Mouse (Mus musculus): ENCODE measurements around the gene Rbfox1. TPM values are rescaled to one million over a fixed set of nuclear protein-coding genes. Genes with fewer than 3 reads are reported as not detected.

Gene Rbfox1
- total and polyA plus RNA-seq, 3 experiments = not detected

DNA sequence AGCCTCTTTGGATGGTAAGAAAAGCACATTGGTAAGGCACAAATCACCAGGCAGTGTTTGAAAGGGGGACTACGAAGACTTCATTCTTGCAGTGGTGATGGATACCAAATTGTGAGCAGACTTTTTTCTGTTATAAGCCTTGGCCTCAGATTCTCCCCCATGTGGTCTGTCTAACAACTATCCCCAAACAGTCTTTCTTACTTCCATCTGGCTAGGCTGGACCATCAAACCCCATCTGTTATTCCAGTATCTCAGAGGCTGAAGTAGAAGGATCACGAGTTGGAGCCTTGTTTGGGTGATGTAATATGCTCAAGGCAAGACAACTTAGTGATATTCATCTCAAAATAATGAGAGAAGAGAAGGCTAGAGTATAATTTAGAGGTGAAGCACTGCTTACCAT lies 922.7 kb downstream of the Rbfox1 start:
- Histone ChIP-seq H3K36me3 (replicated peaks) (no peaks in the 10 kb centered on the region), H3K9me3 (replicated peaks) (0 out of 2 replicates have a peak, but pooled peaks cover 2% of the 10 kb centered on the region), H3K4me3 (ENCODE audit: low read depth, low read length) (no peak overlapping the region), H3K27me3 (ENCODE audit: insufficient read depth, low read length) (no peaks in the 10 kb centered on the region), H3K4me1 (ENCODE audit: insufficient read depth, low read depth, low read length) (no peaks in the 10 kb centered on the region)
- TF ChIP-seq GATA1 (IDR thresholded peaks at IDR 0.05; ENCODE audit: borderline replicate concordance, low read length) (no peak), GATA2 (IDR thresholded peaks at IDR 0.05; ENCODE audit: borderline replicate concordance, low read depth, low read length) (no peak)
- no peak for DNase-seq (ENCODE audit: low spot score)
- ATAC-seq (ENCODE audit: extremely low read depth, insufficient number of reproducible peaks, low FRiP score, poor library complexity, severe bottlenecking) = no peak

- TF ChIP-seq CTCF (IDR thresholded peaks at IDR 0.05; ENCODE audit: low read depth, low read length) (no peak), TAL1 (conservative IDR thresholded peaks at IDR 0.05; ENCODE audit: low read depth, low read length) (no peak), POLR2AphosphoS5 (IDR thresholded peaks at IDR 0.05; ENCODE audit: insufficient replicate concordance, low read depth, low read length) (no peak), GATA2 (IDR thresholded peaks at IDR 0.05; ENCODE audit: borderline replicate concordance, low read depth, low read length) (no peak), GATA1 (IDR thresholded peaks at IDR 0.05; ENCODE audit: borderline replicate concordance, low read length) (no peak)
- H3K36me3 ChIP-seq (replicated peaks) = no peaks in the 10 kb centered on the region
- H3K9me3 ChIP-seq (replicated peaks) = peaks cover 5% of the 10 kb centered on the region; the same call in 1 of the 2 replicates
- H3K27me3 ChIP-seq (ENCODE audit: insufficient read depth, low read length) = no peaks in the 10 kb centered on the region
- ATAC-seq (ENCODE audit: extremely low read depth, insufficient number of reproducible peaks, low FRiP score, poor library complexity, severe bottlenecking) (no peak), DNase-seq (ENCODE audit: low spot score) (no peak)
- no peak overlapping the region for H3K4me3 ChIP-seq (ENCODE audit: low read depth, low read length)
- no peaks in the 10 kb centered on the region for H3K4me1 ChIP-seq (ENCODE audit: insufficient read depth, low read depth, low read length)
Measured at GRCm38 (mm10) chr16:6813871-6814270, 928.7 kb downstream of the Rbfox1 start.

DNA sequence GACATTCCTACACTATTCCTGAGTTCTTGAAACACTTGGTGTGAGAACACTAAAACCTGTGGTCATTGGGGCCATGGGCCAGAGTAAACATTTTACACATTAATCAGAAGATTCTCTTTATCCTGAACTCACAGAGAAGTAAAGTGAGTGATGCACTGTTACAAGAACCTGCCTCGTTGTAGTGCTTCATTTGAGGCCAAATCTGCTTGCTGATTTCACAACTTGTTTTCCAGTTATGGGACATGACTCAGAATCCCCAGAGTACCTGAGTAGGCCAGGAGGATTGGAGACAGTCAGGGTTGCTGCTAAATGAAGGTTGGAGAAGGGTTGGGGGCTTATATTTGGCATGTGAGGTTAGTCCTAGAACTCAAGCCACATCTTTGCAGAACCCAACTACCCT lies 936.6 kb downstream of the Rbfox1 start:
- Histone ChIP-seq H3K27me3 (ENCODE audit: insufficient read depth, low read length) (no peaks in the 10 kb centered on the region), H3K9me3 (replicated peaks) (0 out of 2 replicates have a peak, but pooled peaks cover 6% of the 10 kb centered on the region)
- no peak for DNase-seq (ENCODE audit: low spot score)

DNA sequence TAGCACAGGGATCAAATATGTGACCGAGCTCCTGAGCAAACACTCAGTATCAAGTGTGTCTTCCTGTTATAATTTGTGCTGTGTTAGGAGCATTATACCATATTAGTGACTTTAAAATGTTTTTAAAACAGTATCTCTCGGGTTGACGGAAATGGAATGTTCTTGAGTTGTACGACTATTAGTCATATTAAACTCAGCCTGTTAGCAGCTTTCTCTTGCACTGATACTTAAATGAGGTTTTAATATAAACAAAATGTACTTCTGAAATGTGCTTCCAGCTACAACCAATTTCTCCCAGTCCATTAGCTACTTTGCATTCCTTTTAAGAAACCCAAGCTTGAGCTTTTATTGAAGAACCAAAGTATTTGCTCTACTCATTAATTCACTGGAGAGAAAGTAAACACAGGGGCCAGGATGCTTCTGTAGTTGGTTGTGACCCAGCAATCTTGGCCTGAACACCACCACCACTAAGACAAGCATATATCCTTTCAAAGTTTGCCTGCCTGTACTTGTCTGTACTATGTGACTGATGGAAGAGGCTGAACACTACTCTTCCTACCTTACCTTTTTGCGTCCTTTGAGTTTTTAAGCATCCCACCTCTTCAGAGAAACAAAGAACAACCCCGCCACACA lies 944.9 kb downstream of the Rbfox1 start:
- H3K9me3 ChIP-seq (replicated peaks) = no peaks in the 10 kb centered on the region; the same call in 1 of the 2 replicates
- no peaks in the 10 kb centered on the region for H3K27me3 ChIP-seq (ENCODE audit: insufficient read depth, low read length)
- no peak for ATAC-seq (ENCODE audit: extremely low read depth, insufficient number of reproducible peaks, low FRiP score, poor library complexity, severe bottlenecking)

More for the DNA sequence above, 936.6 kb downstream of the Rbfox1 start:
- no peak overlapping the region for H3K4me3 ChIP-seq (ENCODE audit: low read depth, low read length)
- no peak for TF ChIP-seq TAL1 (conservative IDR thresholded peaks at IDR 0.05; ENCODE audit: low read depth, low read length)
- no peak for TF ChIP-seq CTCF (IDR thresholded peaks at IDR 0.05; ENCODE audit: low read depth, low read length)
- TF ChIP-seq GATA1 (IDR thresholded peaks at IDR 0.05; ENCODE audit: borderline replicate concordance, low read length) = no peak
- TF ChIP-seq GATA2 (IDR thresholded peaks at IDR 0.05; ENCODE audit: borderline replicate concordance, low read depth, low read length) = no peak
- TF ChIP-seq POLR2AphosphoS5 (IDR thresholded peaks at IDR 0.05; ENCODE audit: insufficient replicate concordance, low read depth, low read length) = no peak
- ATAC-seq (ENCODE audit: extremely low read depth, insufficient number of reproducible peaks, low FRiP score, poor library complexity, severe bottlenecking) = no peak
- H3K4me1 ChIP-seq (ENCODE audit: insufficient read depth, low read depth, low read length) = no peaks in the 10 kb centered on the region
- H3K36me3 ChIP-seq (replicated peaks) = no peaks in the 10 kb centered on the region

DNA sequence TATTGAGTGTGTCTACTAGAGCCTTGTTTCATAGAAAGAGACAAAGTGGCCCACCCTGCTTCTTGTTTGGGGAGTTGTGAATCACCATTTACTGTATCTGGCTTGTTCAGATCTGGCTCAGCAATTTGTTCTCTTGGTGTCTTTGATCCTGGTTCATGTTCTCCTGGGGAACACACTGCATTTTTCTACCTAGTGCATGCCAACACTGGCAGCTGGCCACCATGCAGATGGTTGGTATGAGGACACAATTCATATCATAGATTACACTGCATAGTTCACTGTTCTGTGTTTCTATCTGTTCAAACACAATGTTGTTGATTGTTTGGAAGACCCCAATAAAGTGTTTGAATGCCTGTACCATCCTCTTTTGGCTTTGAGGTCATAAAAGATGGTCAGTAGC lies 948.3 kb downstream of the Rbfox1 start:
- Histone ChIP-seq H3K36me3 (replicated peaks) (no peaks in the 10 kb centered on the region), H3K4me3 (ENCODE audit: low read depth, low read length) (no peak overlapping the region), H3K27me3 (ENCODE audit: insufficient read depth, low read length) (no peaks in the 10 kb centered on the region), H3K4me1 (ENCODE audit: insufficient read depth, low read depth, low read length) (no peaks in the 10 kb centered on the region), H3K9me3 (replicated peaks) (0 out of 2 replicates have a peak, but pooled peaks cover 3% of the 10 kb centered on the region)
- TF ChIP-seq TAL1 (conservative IDR thresholded peaks at IDR 0.05; ENCODE audit: low read depth, low read length) (no peak), GATA1 (IDR thresholded peaks at IDR 0.05; ENCODE audit: borderline replicate concordance, low read length) (no peak), POLR2AphosphoS5 (IDR thresholded peaks at IDR 0.05; ENCODE audit: insufficient replicate concordance, low read depth, low read length) (no peak), GATA2 (IDR thresholded peaks at IDR 0.05; ENCODE audit: borderline replicate concordance, low read depth, low read length) (no peak)
- ATAC-seq (ENCODE audit: extremely low read depth, insufficient number of reproducible peaks, low FRiP score, poor library complexity, severe bottlenecking) (no peak), DNase-seq (ENCODE audit: low spot score) (no peak)

More for the DNA sequence above, 944.9 kb downstream of the Rbfox1 start:
- no peak for DNase-seq (ENCODE audit: low spot score)
- Histone ChIP-seq H3K36me3 (replicated peaks) (no peaks in the 10 kb centered on the region), H3K4me1 (ENCODE audit: insufficient read depth, low read depth, low read length) (no peaks in the 10 kb centered on the region), H3K4me3 (ENCODE audit: low read depth, low read length) (no peak overlapping the region)
- TF ChIP-seq POLR2AphosphoS5 (IDR thresholded peaks at IDR 0.05; ENCODE audit: insufficient replicate concordance, low read depth, low read length) = no peak
- no peak for TF ChIP-seq GATA1 (IDR thresholded peaks at IDR 0.05; ENCODE audit: borderline replicate concordance, low read length)
- no peak for TF ChIP-seq CTCF (IDR thresholded peaks at IDR 0.05; ENCODE audit: low read depth, low read length)
- TF ChIP-seq TAL1 (conservative IDR thresholded peaks at IDR 0.05; ENCODE audit: low read depth, low read length) = no peak
- TF ChIP-seq GATA2 (IDR thresholded peaks at IDR 0.05; ENCODE audit: borderline replicate concordance, low read depth, low read length) = no peak

DNA sequence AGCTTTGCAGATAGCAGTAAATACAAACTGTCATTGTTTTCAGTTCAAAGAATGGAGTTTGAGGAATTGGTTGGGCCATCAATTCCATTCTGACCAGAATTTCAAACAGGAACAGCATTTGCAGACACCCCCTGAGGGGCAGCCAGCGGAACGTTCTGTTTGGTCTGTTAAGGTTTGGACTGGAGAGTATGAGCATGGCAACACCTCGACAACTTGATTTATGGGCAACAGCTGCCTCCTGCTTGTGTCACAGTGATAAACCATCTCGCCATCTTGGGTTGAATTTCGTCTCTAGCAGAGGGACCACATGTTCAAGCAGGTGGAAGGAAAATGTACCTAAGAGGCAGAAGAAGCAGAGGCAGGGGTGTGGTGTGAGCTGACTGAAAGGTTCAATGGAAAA lies 949.9 kb downstream of the Rbfox1 start:
- no peak for ATAC-seq (ENCODE audit: extremely low read depth, insufficient number of reproducible peaks, low FRiP score, poor library complexity, severe bottlenecking)
- DNase-seq (ENCODE audit: low spot score) = no peak
- H3K4me3 ChIP-seq (ENCODE audit: low read depth, low read length) = no peak overlapping the region
- H3K27me3 ChIP-seq (ENCODE audit: insufficient read depth, low read length) = no peaks in the 10 kb centered on the region
- TF ChIP-seq TAL1 (conservative IDR thresholded peaks at IDR 0.05; ENCODE audit: low read depth, low read length) = no peak
- no peak for TF ChIP-seq CTCF (IDR thresholded peaks at IDR 0.05; ENCODE audit: low read depth, low read length)
- no peak for TF ChIP-seq POLR2AphosphoS5 (IDR thresholded peaks at IDR 0.05; ENCODE audit: insufficient replicate concordance, low read depth, low read length)
- no peak for TF ChIP-seq GATA1 (IDR thresholded peaks at IDR 0.05; ENCODE audit: borderline replicate concordance, low read length)
- TF ChIP-seq GATA2 (IDR thresholded peaks at IDR 0.05; ENCODE audit: borderline replicate concordance, low read depth, low read length) = no peak
- H3K36me3 ChIP-seq (replicated peaks) = no peaks in the 10 kb centered on the region
- peaks cover 5% of the 10 kb centered on the region for H3K9me3 ChIP-seq (replicated peaks)
- no peaks in the 10 kb centered on the region for H3K4me1 ChIP-seq (ENCODE audit: insufficient read depth, low read depth, low read length)
